Mouse (Mus musculus): ENCODE results near the gene Sardh.

Gene Sardh

GRCm38 (mm10) chr2:27166999-27167398 lies 81.1 kb downstream of the Sardh start:
- DNase-seq (ENCODE audit: low read depth, low spot score) = no peak

- no peak for DNase-seq (ENCODE audit: low read depth, low spot score)
Observed at GRCm38 (mm10) chr2:27166074-27166473, 82.1 kb downstream of the Sardh start.

GRCm38 (mm10) chr2:27164796-27165590 lies 83.1 kb downstream of the Sardh start, which contains the start of gene Dbh:
TSS of gene Dbh (plus strand) at chr2:27165233.
- no peak for DNase-seq (ENCODE audit: low read depth, low spot score)

- DNase-seq (ENCODE audit: low read depth, low spot score) = no peak
Observed at GRCm38 (mm10) chr2:27163851-27164250, 84.3 kb downstream of the Sardh start.

- no peak for DNase-seq (ENCODE audit: low read depth, low spot score)
Observed at GRCm38 (mm10) chr2:27162656-27163055, 85.5 kb downstream of the Sardh start.

- DNase-seq (ENCODE audit: low read depth, low spot score) = no peak
Observed at GRCm38 (mm10) chr2:27161526-27161925, 86.6 kb downstream of the Sardh start.

- DNase-seq (ENCODE audit: low read depth, low spot score) = no peak
Observed at GRCm38 (mm10) chr2:27156596-27156995, 91.5 kb downstream of the Sardh start.

- no peak for DNase-seq (ENCODE audit: low read depth, low spot score)
Observed at GRCm38 (mm10) chr2:27154466-27155185, 93.5 kb downstream of the Sardh start.

GRCm38 (mm10) chr2:27149457-27149856 lies 98.7 kb downstream of the Sardh start:
- DNase-seq (ENCODE audit: low read depth, low spot score) = no peak

- DNase-seq (ENCODE audit: low read depth, low spot score) = no peak
Observed at GRCm38 (mm10) chr2:27146840-27147239, 101.3 kb downstream of the Sardh start.

- DNase-seq (ENCODE audit: low read depth, low spot score) = no peak
Observed at GRCm38 (mm10) chr2:27144957-27145356, 103.2 kb downstream of the Sardh start.

GRCm38 (mm10) chr2:27141950-27142693 lies 106.0 kb downstream of the Sardh start, which contains the start of gene Fam163b:
TSS of gene Fam163b (minus strand) at chr2:27142491.
- peak; percentile 58 for DNase-seq (ENCODE audit: low read depth, low spot score)
